Mouse (Mus musculus): ENCODE results near the gene Prdm10. TPM values are rescaled to one million over a fixed set of nuclear protein-coding genes. Genes with fewer than 3 reads are reported as not detected.

Gene Prdm10
- polyA plus RNA-seq, 1 experiment = 0.84 TPM

GRCm38 (mm10) chr9:31344289-31344831 is 64.0 kb downstream of the Prdm10 start:
- Histone ChIP-seq H3K27me3 (replicated peaks) (no peaks in the 10 kb centered on the region), H3K36me3 (replicated peaks; ENCODE audit: low read length) (peaks cover 49% of the 10 kb centered on the region), H3K4me1 (peaks cover 4% of the 10 kb centered on the region; the same call in 1 of the 2 replicates), H3K9me3 (no peaks in the 10 kb centered on the region), H3K4me3 (replicated peaks) (no peak overlapping the region)
- TF ChIP-seq GATA1 (IDR thresholded peaks at IDR 0.05; ENCODE audit: borderline replicate concordance, low read length) = no peak
- TF ChIP-seq FLI1 (IDR thresholded peaks at IDR 0.05; ENCODE audit: low read length) = no peak

GRCm38 (mm10) chr9:31346575-31347080 is 66.3 kb downstream of the Prdm10 start:
- Histone ChIP-seq H3K4me3 (replicated peaks) (no peak overlapping the region), H3K36me3 (replicated peaks; ENCODE audit: low read length) (peaks cover 49% of the 10 kb centered on the region), H3K4me1 (peaks cover 4% of the 10 kb centered on the region; the same call in 1 of the 2 replicates), H3K9me3 (no peaks in the 10 kb centered on the region), H3K27me3 (replicated peaks) (no peaks in the 10 kb centered on the region)
- TF ChIP-seq GATA1 (IDR thresholded peaks at IDR 0.05; ENCODE audit: borderline replicate concordance, low read length) (no peak), FLI1 (IDR thresholded peaks at IDR 0.05; ENCODE audit: low read length) (no peak)

GRCm38 (mm10) chr9:31348458-31348857 is 68.1 kb downstream of the Prdm10 start:
- TF ChIP-seq GATA1 (IDR thresholded peaks at IDR 0.05; ENCODE audit: borderline replicate concordance, low read length) = no peak
- TF ChIP-seq FLI1 (IDR thresholded peaks at IDR 0.05; ENCODE audit: low read length) = no peak
- Histone ChIP-seq H3K4me3 (replicated peaks) (no peak overlapping the region), H3K4me1 (peaks cover 9% of the 10 kb centered on the region), H3K36me3 (replicated peaks; ENCODE audit: low read length) (peaks cover 49% of the 10 kb centered on the region), H3K9me3 (no peaks in the 10 kb centered on the region), H3K27me3 (replicated peaks) (no peaks in the 10 kb centered on the region)

- Histone ChIP-seq H3K4me1 (peaks cover 8% of the 10 kb centered on the region), H3K4me3 (replicated peaks) (no peak overlapping the region), H3K27me3 (replicated peaks) (no peaks in the 10 kb centered on the region), H3K36me3 (replicated peaks; ENCODE audit: low read length) (peaks cover 53% of the 10 kb centered on the region), H3K9me3 (no peaks in the 10 kb centered on the region)
- TF ChIP-seq GATA1 (IDR thresholded peaks at IDR 0.05; ENCODE audit: borderline replicate concordance, low read length) (no peak), FLI1 (IDR thresholded peaks at IDR 0.05; ENCODE audit: low read length) (no peak)
Observed at GRCm38 (mm10) chr9:31348915-31349314, 68.6 kb downstream of the Prdm10 start.

- Histone ChIP-seq H3K9me3 (no peaks in the 10 kb centered on the region), H3K4me3 (replicated peaks) (no peak overlapping the region), H3K36me3 (replicated peaks; ENCODE audit: low read length) (peaks cover 63% of the 10 kb centered on the region), H3K27me3 (replicated peaks) (no peaks in the 10 kb centered on the region), H3K4me1 (peaks cover 8% of the 10 kb centered on the region)
- no peak for TF ChIP-seq GATA1 (IDR thresholded peaks at IDR 0.05; ENCODE audit: borderline replicate concordance, low read length)
- no peak for TF ChIP-seq FLI1 (IDR thresholded peaks at IDR 0.05; ENCODE audit: low read length)
Observed at GRCm38 (mm10) chr9:31352716-31353115, 72.4 kb downstream of the Prdm10 start.

- H3K9me3 ChIP-seq = no peaks in the 10 kb centered on the region
- peaks cover 64% of the 10 kb centered on the region for H3K36me3 ChIP-seq (replicated peaks; ENCODE audit: low read length)
- H3K4me1 ChIP-seq = peaks cover 8% of the 10 kb centered on the region
- H3K4me3 ChIP-seq (replicated peaks) = no peak overlapping the region
- no peaks in the 10 kb centered on the region for H3K27me3 ChIP-seq (replicated peaks)
- no peak for TF ChIP-seq FLI1 (IDR thresholded peaks at IDR 0.05; ENCODE audit: low read length)
- TF ChIP-seq GATA1 (IDR thresholded peaks at IDR 0.05; ENCODE audit: borderline replicate concordance, low read length) = no peak
Observed at GRCm38 (mm10) chr9:31353518-31353917, 73.2 kb downstream of the Prdm10 start.

- Histone ChIP-seq H3K4me3 (replicated peaks) (no peak overlapping the region), H3K9me3 (no peaks in the 10 kb centered on the region), H3K36me3 (replicated peaks; ENCODE audit: low read length) (peaks cover 64% of the 10 kb centered on the region), H3K27me3 (replicated peaks) (no peaks in the 10 kb centered on the region), H3K4me1 (peaks cover 8% of the 10 kb centered on the region)
- TF ChIP-seq FLI1 (IDR thresholded peaks at IDR 0.05; ENCODE audit: low read length) = no peak
- no peak for TF ChIP-seq GATA1 (IDR thresholded peaks at IDR 0.05; ENCODE audit: borderline replicate concordance, low read length)
Observed at GRCm38 (mm10) chr9:31354051-31354450, 73.7 kb downstream of the Prdm10 start.

GRCm38 (mm10) chr9:31363698-31364609 is 83.6 kb downstream of the Prdm10 start:
- Histone ChIP-seq H3K36me3 (replicated peaks; ENCODE audit: low read length) (peaks cover 63% of the 10 kb centered on the region), H3K9me3 (no peaks in the 10 kb centered on the region)
- no peak for TF ChIP-seq FLI1 (IDR thresholded peaks at IDR 0.05; ENCODE audit: low read length)
- TF ChIP-seq GATA1 (IDR thresholded peaks at IDR 0.05; ENCODE audit: borderline replicate concordance, low read length) = no peak

GRCm38 (mm10) chr9:31365086-31365485 is 84.7 kb downstream of the Prdm10 start:
- Histone ChIP-seq H3K4me3 (replicated peaks) (no peak overlapping the region), H3K9me3 (no peaks in the 10 kb centered on the region), H3K36me3 (replicated peaks; ENCODE audit: low read length) (peaks cover 54% of the 10 kb centered on the region), H3K27me3 (replicated peaks) (no peaks in the 10 kb centered on the region), H3K4me1 (no peaks in the 10 kb centered on the region)
- TF ChIP-seq GATA1 (IDR thresholded peaks at IDR 0.05; ENCODE audit: borderline replicate concordance, low read length) (no peak), FLI1 (IDR thresholded peaks at IDR 0.05; ENCODE audit: low read length) (no peak)

More at GRCm38 (mm10) chr9:31363698-31364609, 83.6 kb downstream of the Prdm10 start:
- Histone ChIP-seq H3K27me3 (replicated peaks) (no peaks in the 10 kb centered on the region), H3K4me3 (replicated peaks) (no peak overlapping the region), H3K4me1 (no peaks in the 10 kb centered on the region)

- H3K36me3 ChIP-seq (replicated peaks; ENCODE audit: low read length) = peaks cover 25% of the 10 kb centered on the region
- H3K27me3 ChIP-seq (replicated peaks) = no peaks in the 10 kb centered on the region
- no peaks in the 10 kb centered on the region for H3K9me3 ChIP-seq
- H3K4me3 ChIP-seq (replicated peaks) = no peak overlapping the region
- H3K4me1 ChIP-seq = no peaks in the 10 kb centered on the region
- TF ChIP-seq FLI1 (IDR thresholded peaks at IDR 0.05; ENCODE audit: low read length) (no peak), GATA1 (IDR thresholded peaks at IDR 0.05; ENCODE audit: borderline replicate concordance, low read length) (no peak)
Observed at GRCm38 (mm10) chr9:31371740-31372139, 91.4 kb downstream of the Prdm10 start.

Measured in megakaryocyte, embryonic 14.5 days (primary cell).